Mouse (Mus musculus) kidney, postnatal 14 days (tissue): ENCODE data around the gene Gins3.
"Not testable (repeated sequence)": the region's sequence is repeated elsewhere in the genome, so short reads cannot be mapped to it uniquely, and the experiment has no call there.

Source experiments
- DNase-seq: peaks from one replicate; pipeline ENCODE4 v3.0.0; 2022; ENCODE audit warnings: mixed read lengths

Gene Gins3

DNA sequence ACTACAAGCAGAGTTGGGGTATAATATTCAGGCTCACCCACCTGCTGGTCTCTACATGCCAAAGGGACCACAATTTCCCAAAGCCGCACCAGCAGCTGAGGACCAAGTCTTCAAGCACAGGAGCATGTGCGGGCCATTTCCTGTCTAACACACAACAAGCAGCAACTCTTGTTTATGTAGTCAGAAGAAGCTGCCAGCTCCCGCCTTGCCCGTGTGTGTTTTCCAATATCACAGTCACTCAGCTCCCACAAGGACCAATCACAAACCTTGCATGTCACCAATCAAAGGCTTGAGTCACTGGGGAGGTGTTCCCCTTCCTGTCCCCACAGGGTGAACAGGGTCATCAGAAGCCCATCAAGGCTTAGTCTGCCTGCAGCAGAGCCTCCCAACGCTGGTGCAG, 20.1 kb downstream of the Gins3 start:
- no peak for DNase-seq

GRCm38 (mm10) chr8:95655831-95656230, 22.6 kb downstream of the Gins3 start:
- DNase-seq = no peak

- DNase-seq = no peak
Measured at GRCm38 (mm10) chr8:95656316-95657002, 23.2 kb downstream of the Gins3 start.

- DNase-seq = no peak
Measured at GRCm38 (mm10) chr8:95657523-95657922, 24.3 kb downstream of the Gins3 start.

DNA sequence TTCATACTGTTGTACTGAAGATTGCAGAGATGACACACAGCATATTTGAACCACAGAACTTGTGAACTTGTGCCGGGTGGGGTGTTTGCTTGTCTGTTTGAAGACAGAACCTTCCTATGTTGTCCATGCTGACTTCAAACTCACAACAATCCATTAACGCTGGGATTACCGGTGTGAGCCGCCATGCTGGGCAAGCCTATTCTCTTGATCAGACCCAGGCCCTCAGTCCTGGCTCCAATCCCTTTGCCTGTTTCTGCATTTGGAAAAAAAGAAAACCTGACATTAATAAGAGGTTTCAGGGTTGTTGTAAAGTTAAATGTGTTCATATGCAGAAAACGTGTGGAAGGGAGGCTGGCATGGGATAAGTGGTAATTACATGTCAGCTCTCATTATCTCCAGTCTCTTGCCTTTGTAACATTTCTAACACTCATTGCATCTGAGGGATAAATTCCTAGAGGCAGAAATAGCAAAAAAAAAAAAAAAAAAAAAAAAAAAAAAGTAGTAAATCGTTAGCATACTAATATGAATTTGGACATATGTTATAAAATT, 27.2 kb downstream of the Gins3 start:
- DNase-seq = no peak

DNA sequence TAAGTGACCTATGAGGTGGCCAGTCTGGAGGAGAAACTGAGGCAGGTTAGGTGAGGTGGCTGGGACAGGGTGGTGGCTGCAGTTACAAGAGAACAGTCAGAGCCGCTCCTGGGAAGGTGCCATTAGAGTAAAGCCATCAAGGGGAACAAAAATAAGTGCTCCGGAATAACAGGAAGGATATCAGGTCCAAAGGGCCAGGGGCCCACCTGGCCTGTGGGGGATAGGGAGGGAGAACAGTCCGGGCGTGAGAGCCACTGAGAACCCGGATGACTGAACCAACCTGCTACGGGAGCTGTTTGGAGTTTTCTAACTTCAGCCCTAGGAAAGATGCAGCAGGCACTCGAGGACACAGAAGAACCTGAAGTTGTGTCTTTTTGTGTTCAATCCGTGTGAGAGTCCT, 27.8 kb downstream of the Gins3 start:
- no peak for DNase-seq

GRCm38 (mm10) chr8:95661575-95661974, 28.3 kb downstream of the Gins3 start:
- no peak for DNase-seq

DNA sequence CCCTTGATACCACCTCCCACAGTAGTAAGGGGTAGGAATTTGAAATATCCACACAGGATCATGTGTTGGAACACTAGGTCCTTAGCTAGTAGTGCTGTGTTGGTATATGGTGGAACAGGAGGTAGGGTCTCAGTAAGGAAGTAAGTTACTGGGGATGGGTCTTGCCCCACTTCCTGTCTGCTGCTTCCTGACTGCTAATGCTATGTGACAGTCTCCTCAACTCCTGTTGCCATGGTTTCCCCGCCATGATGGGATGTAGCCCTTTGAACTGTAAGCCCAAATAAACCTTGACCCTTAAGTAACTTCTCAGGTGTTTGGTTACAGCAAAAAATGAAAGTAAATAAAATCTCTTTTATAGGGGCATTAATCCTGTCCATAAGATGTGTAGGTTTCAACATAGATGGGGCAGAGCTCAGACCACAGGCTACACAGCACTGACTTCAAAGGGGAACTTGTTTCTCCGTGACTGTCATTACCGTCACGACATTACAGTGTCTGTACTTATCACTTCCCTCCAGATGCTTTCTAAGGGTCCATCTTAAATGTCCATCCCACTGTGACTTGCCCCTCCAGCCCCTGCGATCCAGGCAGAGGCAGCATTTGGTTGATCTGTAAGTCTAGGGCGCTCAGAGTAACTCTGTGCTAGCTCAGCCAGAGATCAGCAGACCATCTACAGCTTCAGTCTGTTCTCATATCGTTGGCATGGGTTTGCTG, 29.8 kb downstream of the Gins3 start:
- DNase-seq = no peak

DNA sequence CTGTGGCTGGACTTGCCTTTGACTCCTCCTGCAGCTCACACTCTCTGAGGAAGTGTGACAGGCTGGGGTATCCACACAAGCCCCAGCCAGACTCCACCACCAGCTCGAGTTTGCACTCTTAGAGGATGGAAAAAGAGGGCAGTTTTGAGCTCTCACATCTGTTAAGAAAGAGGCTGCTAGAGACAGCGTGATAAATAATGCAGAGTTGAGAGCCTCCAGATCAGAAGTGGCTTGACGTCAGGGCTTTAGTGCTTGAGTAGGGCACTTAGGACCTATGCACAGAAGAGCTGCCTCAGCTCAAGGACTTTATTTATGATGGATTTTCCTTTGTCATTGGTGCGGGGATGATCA, 30.3 kb downstream of the Gins3 start:
- no peak for DNase-seq

GRCm38 (mm10) chr8:95665813-95666452, 32.7 kb downstream of the Gins3 start:
- not testable (repeated sequence) for DNase-seq

DNA sequence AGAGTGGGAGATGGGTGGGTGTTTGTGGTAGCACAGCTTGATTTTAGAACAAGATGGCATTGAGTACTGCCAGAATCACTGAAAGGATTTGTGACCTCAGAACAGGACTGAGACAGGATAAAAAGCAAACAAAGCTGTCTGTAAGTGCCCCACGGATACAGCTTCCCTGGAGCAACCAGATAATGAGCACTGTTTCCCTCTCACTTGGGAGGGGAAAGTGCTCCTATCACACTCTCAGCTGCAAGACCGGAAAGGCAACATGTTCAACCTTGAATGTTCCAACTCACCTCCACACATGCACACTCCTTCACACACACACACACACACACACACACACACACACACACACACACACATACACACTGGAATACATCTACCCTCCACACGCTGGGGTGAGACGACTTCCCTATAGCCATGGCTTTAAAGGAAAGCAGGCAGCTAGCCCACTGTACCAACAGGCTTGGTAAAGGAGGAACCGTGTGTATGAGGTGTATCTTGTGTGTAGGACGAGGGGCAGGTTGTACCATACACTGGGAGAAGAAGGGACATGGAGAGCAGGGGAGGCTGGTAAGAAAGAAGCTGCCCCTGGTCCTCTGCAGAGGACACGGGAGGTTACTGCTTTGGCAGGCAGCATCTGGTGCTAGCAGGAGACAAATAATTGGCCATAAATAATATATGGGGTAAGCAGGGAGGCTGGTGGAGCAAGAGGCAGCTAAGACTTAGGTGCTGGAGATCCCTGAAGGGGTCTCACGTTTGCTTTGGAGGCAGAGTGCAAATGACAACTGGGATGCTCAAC, 35.1 kb downstream of the Gins3 start:
- no peak for DNase-seq

GRCm38 (mm10) chr8:95669967-95670366, 36.7 kb downstream of the Gins3 start:
- DNase-seq = no peak

GRCm38 (mm10) chr8:95671861-95672260, 38.6 kb downstream of the Gins3 start:
- no peak for DNase-seq

DNA sequence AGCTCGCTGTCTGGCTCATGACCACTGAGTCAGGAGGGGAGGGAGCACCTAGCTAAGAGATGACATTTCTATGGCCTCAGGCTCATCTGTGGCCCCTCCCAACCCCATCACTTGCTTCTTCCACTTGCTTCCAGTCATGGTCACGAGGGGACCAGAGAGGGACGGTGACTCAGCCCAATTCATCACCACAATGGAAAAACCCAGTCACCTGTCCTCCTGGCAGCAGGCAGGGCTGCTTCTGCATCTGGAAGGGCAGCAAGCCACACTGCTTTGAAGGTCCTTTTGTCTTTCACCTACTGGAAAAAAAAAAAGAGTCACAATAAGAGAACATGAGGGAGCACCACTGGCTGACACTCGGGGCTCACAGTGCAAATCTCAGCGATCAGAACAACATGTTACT, 39.6 kb downstream of the Gins3 start:
- DNase-seq = no peak

- no peak for DNase-seq
Measured at GRCm38 (mm10) chr8:95676631-95677030, 43.4 kb downstream of the Gins3 start, which contains the start of gene Ndrg4. Ndrg4 (plus strand) TSS chr8:95676980.

DNA sequence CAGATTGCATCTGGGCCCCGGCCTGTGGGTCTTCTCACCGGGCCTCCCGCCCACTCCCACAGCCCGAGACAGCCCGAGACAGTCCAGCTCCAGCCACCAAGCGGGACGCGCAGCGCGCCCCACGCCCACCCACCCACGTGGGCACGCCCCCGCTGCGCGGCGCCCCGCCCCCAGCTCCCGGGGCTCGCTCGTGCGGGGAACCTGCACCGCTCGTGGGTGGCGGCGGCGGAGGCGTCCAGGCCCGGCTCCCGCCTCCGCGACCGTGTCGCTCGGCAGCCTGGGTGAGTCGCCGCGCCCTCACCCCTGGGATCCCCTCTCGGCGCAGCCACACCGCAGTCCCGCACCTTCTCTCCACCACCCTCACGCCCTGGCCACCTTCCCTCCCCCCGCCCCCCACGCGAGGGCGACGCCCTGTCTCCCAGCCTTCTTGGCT, 44.4 kb downstream of the Gins3 start:
- DNase-seq = peak; percentile 12

DNA sequence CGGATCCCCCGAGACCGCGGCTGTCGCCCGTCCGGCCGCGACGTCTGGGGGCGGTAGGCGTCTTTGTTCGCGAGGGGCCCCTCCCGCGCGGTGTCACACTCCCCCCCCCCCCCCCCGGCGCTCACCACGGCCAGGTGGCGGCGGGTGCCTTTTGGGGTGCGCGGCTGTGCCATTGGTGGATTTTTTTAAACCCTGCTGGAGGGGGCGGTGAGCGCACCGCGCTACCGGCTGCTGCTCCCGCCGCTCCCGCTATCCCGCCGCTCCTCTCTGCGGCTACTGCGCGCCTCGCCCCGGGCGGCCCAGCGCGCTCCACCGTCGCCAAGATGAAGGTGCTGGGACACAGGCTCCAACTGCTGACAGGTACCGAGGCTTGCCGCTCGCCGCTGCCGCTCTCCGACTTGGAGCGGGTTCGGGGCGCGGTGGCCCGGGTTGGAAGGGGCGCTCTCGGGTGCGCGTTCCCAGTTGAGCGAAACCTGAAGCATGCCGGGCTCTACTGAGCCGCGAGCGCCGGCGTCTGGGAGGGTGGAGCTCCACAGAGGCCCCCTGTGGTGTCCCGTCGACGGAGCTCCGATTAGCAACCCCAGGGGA, 44.9 kb downstream of the Gins3 start:
- DNase-seq = no peak

- no peak for DNase-seq
Measured at GRCm38 (mm10) chr8:95688073-95688672, 54.9 kb downstream of the Gins3 start.

- no peak for DNase-seq
Measured at GRCm38 (mm10) chr8:95690929-95691541, 57.8 kb downstream of the Gins3 start.

GRCm38 (mm10) chr8:95694631-95695030, 61.4 kb downstream of the Gins3 start:
- DNase-seq = no peak
